Comparison of ENCODE assay signal across 8 mouse cellular contexts in the genomic region with DNA sequence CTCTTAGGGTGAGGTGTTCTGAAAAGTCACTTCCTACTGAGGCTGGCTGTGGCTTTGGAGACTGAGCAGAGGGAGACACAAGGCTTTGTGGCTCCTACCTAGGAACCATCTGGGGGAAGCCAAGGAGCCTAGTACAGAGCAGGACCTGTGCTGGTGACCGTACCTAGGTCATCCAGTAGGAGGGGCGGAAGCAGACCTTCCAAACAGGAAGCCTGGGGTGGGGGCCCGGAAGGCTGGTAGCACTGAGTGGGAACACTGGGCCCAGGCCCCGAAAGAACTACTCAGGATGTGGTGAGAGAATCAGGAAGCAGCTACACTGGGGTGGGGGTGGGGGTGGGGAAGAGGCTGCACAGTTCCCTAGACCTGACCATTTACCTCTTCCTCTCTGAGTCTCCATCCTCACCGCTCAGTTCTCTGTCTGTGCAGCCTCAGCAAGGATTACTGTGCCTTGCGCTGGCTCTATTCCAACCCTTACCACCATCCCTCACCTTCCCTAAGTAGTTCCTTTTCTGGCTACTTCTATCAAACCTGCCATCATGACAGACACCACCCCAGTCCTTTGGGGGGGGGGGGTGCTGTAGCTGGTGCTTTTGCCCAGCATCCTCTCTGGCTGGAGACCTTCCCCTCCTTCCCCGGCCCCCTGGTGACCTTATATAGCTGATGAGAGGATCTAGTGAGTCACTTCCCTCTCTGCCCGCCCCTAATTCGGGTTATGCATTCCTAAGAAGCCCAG. TPM values are rescaled to one million over a fixed set of nuclear protein-coding genes. Genes with fewer than 3 reads are reported as not detected.
A peak's percentile ranks its signal among the peaks of the same experiment; 100 is the strongest.
DNase-seq lines count a peak whose midpoint lies in the region; ATAC-seq and TF ChIP-seq lines count a peak whose summit lies in the region.

No protein-coding gene starts in this region.

- TF ChIP-seq EP300 in heart, adult 2 months (IDR thresholded peaks at IDR 0.05; ENCODE audit: insufficient read depth, low read depth, low read length) = peak; percentile 79; the same call in 1 of the 2 replicates

- TF ChIP-seq CTCF in heart, adult 2 months (IDR thresholded peaks at IDR 0.05) = peak; percentile 46
- no peak for TF ChIP-seq CTCF in small intestine, adult 2 months (IDR thresholded peaks at IDR 0.05; ENCODE audit: extremely low read depth, insufficient read length, insufficient replicate concordance, low read depth, low read length)

- peak overlapping the region; percentile 18 for H3K9ac ChIP-seq in heart, adult 2 months (ENCODE audit: low read depth, low read length)
- peak overlapping the region; percentile 81 for H3K9ac ChIP-seq in lung, embryonic 16.5 days (ENCODE audit: low read length)

- no peaks in the 10 kb centered on the region for H3K79me2 ChIP-seq in heart, adult 2 months (replicated peaks; ENCODE audit: control insufficient read depth, insufficient read depth, low read length)

- intact Hi-C loops in heart, adult 2 months (cut with DNase I) = no loop called here

- peak; percentile 73 for TF ChIP-seq POLR2A in heart, adult 2 months (IDR thresholded peaks at IDR 0.05; ENCODE audit: insufficient read depth, low read depth, low read length)
- TF ChIP-seq POLR2A in small intestine, adult 2 months (IDR thresholded peaks at IDR 0.05; ENCODE audit: low read depth, low read length) = no peak

- H3K9me3 ChIP-seq in lung, embryonic 16.5 days (ENCODE audit: control insufficient read depth, low read length) = 0 out of 2 replicates have a peak, but pooled peaks cover 2% of the 10 kb centered on the region

- WGBS in heart, adult 2 months = 18% methylated on average over 9 of the region's 9 CpGs
- WGBS in lung, embryonic 16.5 days = 37% methylated on average over 9 of the region's 9 CpGs
- 59% methylated on average over 9 of the region's 9 CpGs for WGBS in small intestine, adult 2 months

- ATAC-seq in lung, embryonic 16.5 days (ENCODE audit: low read depth) = peak; percentile 7

- H3K27me3 ChIP-seq in heart, adult 2 months (ENCODE audit: control insufficient read depth, insufficient read depth, low read length) = no peaks in the 10 kb centered on the region
- H3K27me3 ChIP-seq in lung, embryonic 16.5 days (ENCODE audit: control insufficient read depth, insufficient read depth, low read depth, low read length) = no peaks in the 10 kb centered on the region
- no peaks in the 10 kb centered on the region for H3K27me3 ChIP-seq in small intestine, adult 2 months (ENCODE audit: control insufficient read depth, insufficient read depth, low read length)

- peak overlapping the region; percentile 98 for H3K27ac ChIP-seq in heart, adult 2 months
- H3K27ac ChIP-seq in lung, embryonic 16.5 days (ENCODE audit: low read length) = peak overlapping the region; percentile 99
- H3K27ac ChIP-seq in small intestine, adult 2 months (ENCODE audit: insufficient read depth, low read depth, low read length) = peak overlapping the region; percentile 96

- H3K4me1 ChIP-seq in heart, adult 2 months (ENCODE audit: control insufficient read depth, insufficient read depth, low read length) = peaks cover 10% of the 10 kb centered on the region
- peaks cover 28% of the 10 kb centered on the region for H3K4me1 ChIP-seq in lung, embryonic 16.5 days (replicated peaks; ENCODE audit: control insufficient read depth, insufficient read depth, low read length)
- peaks cover 16% of the 10 kb centered on the region for H3K4me1 ChIP-seq in small intestine, adult 2 months (ENCODE audit: control insufficient read depth, insufficient read depth, insufficient read length, low read length)

- peak; percentile 44 for DNase-seq in gastrocnemius, adult 18-20 months (ENCODE audit: low spot score)
- DNase-seq in gastrocnemius, adult 8-10 months (ENCODE audit: low spot score in 2 of 2) = no peak
- DNase-seq in adrenal gland, postnatal 25 days = peak; percentile 62
- DNase-seq in heart, adult 2 months = peak; percentile 79 to 88
- peak; percentile 65 for DNase-seq in kidney, adult 18-20 months
- DNase-seq in layer of hippocampus, adult 11-12 months (ENCODE audit: low spot score) = no peak

- H3K4me3 ChIP-seq in heart, adult 2 months = peak overlapping the region; percentile 61
- peak overlapping the region; percentile 66 for H3K4me3 ChIP-seq in lung, embryonic 16.5 days (ENCODE audit: low read length)
- peak overlapping the region; percentile 50 for H3K4me3 ChIP-seq in small intestine, adult 2 months (ENCODE audit: low read depth, low read length)

- H3K4me2 ChIP-seq in lung, embryonic 16.5 days (ENCODE audit: low read depth, low read length) = peak overlapping the region; percentile 94

- peaks cover 8% of the 10 kb centered on the region; the same call in 1 of the 2 replicates for H3K36me3 ChIP-seq in heart, adult 2 months (ENCODE audit: control insufficient read depth, insufficient read depth, low read length)
- H3K36me3 ChIP-seq in lung, embryonic 16.5 days (ENCODE audit: control insufficient read depth, insufficient read depth, low read length) = peaks cover 16% of the 10 kb centered on the region
- no peaks in the 10 kb centered on the region for H3K36me3 ChIP-seq in small intestine, adult 2 months (ENCODE audit: control insufficient read depth, insufficient read depth, low read length)

RNA-seq across cellular contexts. Expression of gene Ppp1r18, which starts 4.9 kb away (rescaled TPM):
- total RNA-seq in gastrocnemius, adult 18-20 months (2021) = 1 to 10 TPM; 4.1 to 5.8 TPM
- total RNA-seq in gastrocnemius, adult 8-10 months (2022) = 1 to 10 TPM; 2.4 to 4.7 (median 3.3) TPM
- 36.5 and 36.8 TPM in 2 replicates for total RNA-seq in adrenal gland, postnatal 25 days (2021)
- 10 to 100 TPM; 12.8 to 18.6 TPM for total RNA-seq in heart, adult 2 months (2021)
- polyA plus RNA-seq in heart, adult 2 months (2012; rRNA removed) = 18.9 and 21.3 TPM in 2 replicates
- 23.3 and 26.5 TPM in 2 replicates for polyA plus RNA-seq in lung, embryonic 16.5 days (2015; fragmentation: Nextera tagmentation; extraction: Ambion mirVana)
- polyA plus RNA-seq in small intestine, adult 2 months (2012; rRNA removed) = 16.5 and 22.0 TPM in 2 replicates

RNA-seq across cellular contexts. Expression of gene Nrm, which starts 9.2 kb away (rescaled TPM):
- 1 to 10 TPM in 1 of 2 experiments, under 1 TPM in 1; 0.68 to 1.5 TPM for total RNA-seq in gastrocnemius, adult 18-20 months (2021)
- 1 to 10 TPM in 2 of 4 experiments, under 1 TPM in 2; 0.52 to 2.6 (median 1.4) TPM for total RNA-seq in gastrocnemius, adult 8-10 months (2022)
- 8.7 and 9.8 TPM in 2 replicates for total RNA-seq in adrenal gland, postnatal 25 days (2021)
- total RNA-seq in heart, adult 2 months (2021) = 1 to 10 TPM; 1.8 TPM
- 5.3 and 5.6 TPM in 2 replicates for polyA plus RNA-seq in heart, adult 2 months (2012; rRNA removed)
- 65.6 and 67.9 TPM in 2 replicates for polyA plus RNA-seq in lung, embryonic 16.5 days (2015; fragmentation: Nextera tagmentation; extraction: Ambion mirVana)
- polyA plus RNA-seq in small intestine, adult 2 months (2012; rRNA removed) = 9.3 and 15.9 TPM in 2 replicates

RNA-seq across cellular contexts. Expression of gene Dhx16, which starts 9.3 kb away (rescaled TPM):
- total RNA-seq in gastrocnemius, adult 18-20 months (2021) = 10 to 100 TPM; 11.7 to 14.1 TPM
- total RNA-seq in gastrocnemius, adult 8-10 months (2022) = 10 to 100 TPM; 13.5 to 16.8 (median 16.0) TPM
- total RNA-seq in adrenal gland, postnatal 25 days (2021) = 51.4 and 53.3 TPM in 2 replicates
- total RNA-seq in heart, adult 2 months (2021) = 10 to 100 TPM; 19.3 to 20.3 TPM
- polyA plus RNA-seq in heart, adult 2 months (2012; rRNA removed) = 27.7 and 38.0 TPM in 2 replicates
- polyA plus RNA-seq in lung, embryonic 16.5 days (2015; fragmentation: Nextera tagmentation; extraction: Ambion mirVana) = 40.2 and 42.4 TPM in 2 replicates
- 47.0 and 64.3 TPM in 2 replicates for polyA plus RNA-seq in small intestine, adult 2 months (2012; rRNA removed)

RNA-seq across cellular contexts. Expression of gene 2310061I04Rik, which starts 26.9 kb away (rescaled TPM):
- total RNA-seq in gastrocnemius, adult 18-20 months (2021) = 10 to 100 TPM; 78.6 to 79.3 TPM
- 10 to 100 TPM; 52.7 to 68.7 (median 62.6) TPM for total RNA-seq in gastrocnemius, adult 8-10 months (2022)
- total RNA-seq in adrenal gland, postnatal 25 days (2021) = 41.3 and 56.5 TPM in 2 replicates
- total RNA-seq in heart, adult 2 months (2021) = 100 to 1,000 TPM in 1 of 2 experiments, 10 to 100 TPM in 1; 99.4 to 116 TPM
- polyA plus RNA-seq in heart, adult 2 months (2012; rRNA removed) = 164 and 176 TPM in 2 replicates
- 15.6 TPM in 2 replicates for polyA plus RNA-seq in lung, embryonic 16.5 days (2015; fragmentation: Nextera tagmentation; extraction: Ambion mirVana)
- 82.8 and 142 TPM in 2 replicates for polyA plus RNA-seq in small intestine, adult 2 months (2012; rRNA removed)

RNA-seq across cellular contexts. Expression of gene Mdc1, which starts 29.0 kb away (rescaled TPM):
- 1 to 10 TPM; 4.2 to 6.7 TPM for total RNA-seq in gastrocnemius, adult 18-20 months (2021)
- 1 to 10 TPM; 3.2 to 5.0 (median 4.0) TPM for total RNA-seq in gastrocnemius, adult 8-10 months (2022)
- total RNA-seq in adrenal gland, postnatal 25 days (2021) = 30.1 and 31.1 TPM in 2 replicates
- 10 to 100 TPM; 13.2 to 13.3 TPM for total RNA-seq in heart, adult 2 months (2021)
- polyA plus RNA-seq in heart, adult 2 months (2012; rRNA removed) = 4.2 and 8.3 TPM in 2 replicates
- 20.6 and 22.3 TPM in 2 replicates for polyA plus RNA-seq in lung, embryonic 16.5 days (2015; fragmentation: Nextera tagmentation; extraction: Ambion mirVana)
- polyA plus RNA-seq in small intestine, adult 2 months (2012; rRNA removed) = 1.7 and 3.2 TPM in 2 replicates

Comparison
In these comparisons a context has a peak if more than half of its experiments do, and no peak if none do; other contexts are left out.
1. DNase-seq: peak in gastrocnemius, adult 18-20 months (single experiment), adrenal gland, postnatal 25 days (single experiment), heart, adult 2 months (2 of 2) and kidney, adult 18-20 months (single experiment); none in gastrocnemius, adult 8-10 months (0 of 2) and layer of hippocampus, adult 11-12 months (single experiment).
2. Peak in every context shown above with its lines, with median percentiles within 50 percentile points of each other: H3K27ac ChIP-seq and H3K4me3 ChIP-seq.